Mouse (Mus musculus) brown adipose tissue, adult 24 weeks (tissue): Measurements from ENCODE around the gene Ispd. TPM values are rescaled to one million over a fixed set of nuclear protein-coding genes. Genes with fewer than 3 reads are reported as not detected.

Experiments
- H3K27ac ChIP-seq: fragments of 200-500 bp; replicated peaks from 2 replicates; pipeline ENCODE4 v1.5.1; 2012; ENCODE audit warnings: low read depth, mild to moderate bottlenecking, low read length
- H3K4me1 ChIP-seq: fragments of 200-500 bp; 2 replicates; pipeline ENCODE4 v1.6.1; 2012; ENCODE audit warnings: low read length, mixed read lengths; ENCODE audit not compliant: control insufficient read depth, insufficient read depth, insufficient read length
- H3K4me3 ChIP-seq: fragments of 200-500 bp; 2 replicates; pipeline ENCODE4 v1.5.1; 2012; ENCODE audit warnings: low read depth, mild to moderate bottlenecking, low read length, moderate library complexity; ENCODE audit not compliant: insufficient read depth
- polyA plus RNA-seq: library from polyadenylated mRNA; stranded (reverse); fragments of >200 nt; gene quantifications from 2 replicates; pipeline ENCODE4 v1.2.4, GENCODE M21; 2012; ENCODE audit not compliant: missing spikeins, insufficient read depth, insufficient read length

The Ispd gene
- polyA plus RNA-seq, 1 experiment: 1.9 TPM

DNA sequence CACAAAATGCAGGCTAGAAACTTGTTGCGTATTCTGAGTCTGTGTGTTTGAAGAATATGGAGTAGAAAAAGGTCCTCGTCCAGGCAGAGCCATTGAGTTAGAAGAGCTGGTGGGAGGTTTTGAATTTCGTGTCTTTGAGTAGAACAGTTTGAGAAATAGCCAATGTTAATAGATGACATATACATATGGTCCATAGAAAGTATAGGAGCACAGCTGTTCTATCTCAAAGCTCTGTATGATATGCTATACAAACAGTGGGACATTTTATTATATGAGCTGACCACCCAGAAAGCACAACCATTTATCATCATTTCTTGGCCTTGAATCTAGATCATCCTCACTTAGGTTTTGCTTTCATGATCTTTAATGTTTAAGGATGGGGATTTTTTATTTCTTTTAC is 116.3 kb downstream of the Ispd start:
- Histone ChIP-seq H3K27ac (no peak overlapping the region), H3K4me1 (no peaks in the 10 kb centered on the region), H3K4me3 (no peak overlapping the region)

DNA sequence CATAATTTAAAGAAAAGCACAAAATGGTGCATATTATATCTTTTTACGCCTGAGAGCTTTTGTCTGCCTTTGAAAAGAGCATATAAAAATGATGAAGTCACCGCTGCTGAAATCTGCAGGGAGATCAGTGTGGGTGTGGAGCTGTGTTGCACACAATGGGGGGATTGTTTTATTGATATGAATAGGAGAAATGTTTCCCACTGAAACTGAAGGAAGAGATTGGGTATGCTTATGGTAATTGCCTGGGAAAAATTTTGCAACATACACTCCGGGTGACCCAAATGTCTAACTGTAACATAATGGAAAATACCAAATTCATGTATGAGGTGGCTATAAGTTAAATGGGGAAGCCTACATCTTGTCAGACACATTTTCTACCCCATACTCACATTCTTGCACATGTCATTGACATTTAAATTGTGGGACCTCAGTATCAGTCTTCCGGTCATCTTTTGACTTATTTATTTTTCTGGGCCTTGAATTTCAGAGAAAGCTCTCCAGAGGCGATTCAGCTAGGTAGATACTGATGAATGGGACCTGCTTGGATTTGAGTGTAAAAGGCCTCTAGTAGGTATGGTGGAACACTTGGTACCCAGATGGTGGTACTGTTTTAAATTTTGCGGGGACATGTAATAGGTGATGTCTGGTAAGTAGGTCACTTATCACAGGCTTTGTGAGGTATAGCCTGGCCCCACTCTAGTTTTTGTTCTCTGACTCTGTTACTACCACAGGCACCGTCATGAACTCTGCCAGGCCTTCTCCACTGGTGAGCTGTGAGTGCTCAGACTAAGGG is 126.1 kb downstream of the Ispd start:
- H3K4me1 ChIP-seq: no peaks in the 10 kb centered on the region
- H3K27ac ChIP-seq: no peak overlapping the region; the same call in 1 of the 2 replicates
- no peak overlapping the region for H3K4me3 ChIP-seq

DNA sequence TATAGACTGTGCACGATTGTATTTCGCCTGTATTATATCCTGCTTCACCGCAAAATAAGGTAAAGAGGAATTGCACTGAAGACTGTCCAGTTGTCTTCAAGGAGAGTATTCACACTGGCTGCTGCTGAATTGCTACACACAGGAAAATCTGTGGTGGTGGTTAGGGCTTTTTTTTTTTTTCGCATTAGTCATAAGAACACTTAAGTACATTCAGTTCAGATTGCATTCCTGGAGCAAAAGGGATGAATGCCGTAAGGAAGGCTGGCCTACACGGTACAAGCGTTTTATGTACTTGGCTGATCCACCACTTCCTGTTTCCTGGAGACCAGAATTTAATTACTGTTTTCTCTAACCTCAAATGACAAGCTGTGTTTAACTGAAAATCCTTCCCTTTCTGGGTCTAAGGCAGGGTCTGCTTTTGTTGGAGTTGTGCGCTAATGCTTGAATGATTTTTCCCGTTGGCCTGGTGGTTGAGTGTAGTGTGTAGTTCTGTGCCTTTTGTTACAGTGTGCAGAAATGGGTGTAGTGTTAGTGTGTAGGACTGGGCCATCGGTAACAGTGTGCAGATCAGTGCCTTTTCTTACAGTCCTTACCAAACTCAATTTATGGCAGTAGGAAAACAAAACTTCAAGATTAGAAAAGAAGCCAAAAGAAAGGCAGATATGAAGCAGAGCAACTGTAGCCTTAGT is 128.8 kb downstream of the Ispd start:
- Histone ChIP-seq H3K27ac (no peak overlapping the region), H3K4me1 (no peaks in the 10 kb centered on the region), H3K4me3 (no peak overlapping the region)

DNA sequence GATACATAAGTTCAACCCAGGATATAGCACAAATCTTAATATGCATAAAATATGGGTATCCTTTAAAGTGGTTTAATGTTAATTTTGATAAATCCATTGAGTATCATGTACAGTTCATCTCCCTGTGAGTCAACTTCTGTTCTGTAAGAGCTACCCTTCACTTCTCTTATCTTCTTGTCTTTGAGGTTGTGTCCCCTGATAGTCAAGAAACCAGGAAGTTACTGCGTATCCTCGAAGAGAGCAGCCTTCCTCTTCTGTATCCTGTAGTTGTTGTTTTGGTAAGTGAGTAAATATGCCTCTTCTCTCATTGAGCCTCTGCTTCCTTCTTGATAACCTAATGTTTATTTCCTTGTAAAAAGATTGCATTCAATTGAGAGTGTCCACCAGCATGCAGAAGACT is 140.5 kb downstream of the Ispd start:
- Histone ChIP-seq H3K4me3 (no peak overlapping the region), H3K27ac (no peak overlapping the region), H3K4me1 (no peaks in the 10 kb centered on the region)

DNA sequence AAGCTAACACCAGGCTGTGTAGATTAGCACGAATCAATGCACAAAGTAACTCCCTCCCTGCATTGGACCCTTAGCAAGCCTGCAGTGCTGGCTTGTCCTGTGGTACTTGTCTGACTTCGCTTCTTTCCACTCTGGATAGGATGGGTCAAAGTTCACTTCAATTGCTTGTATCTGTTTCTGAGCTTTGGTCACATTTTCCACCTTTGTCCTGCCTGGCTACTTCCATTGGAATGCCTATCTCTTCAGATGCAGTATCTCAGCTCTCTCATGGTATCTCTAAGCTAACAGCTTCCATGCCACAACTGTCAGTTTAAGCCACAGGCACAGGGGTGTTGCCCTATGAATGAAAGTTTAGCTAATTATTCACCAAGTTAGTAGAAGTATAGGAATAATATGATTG is 142.3 kb downstream of the Ispd start:
- Histone ChIP-seq H3K4me3 (no peak overlapping the region), H3K27ac (no peak overlapping the region), H3K4me1 (no peaks in the 10 kb centered on the region)

DNA sequence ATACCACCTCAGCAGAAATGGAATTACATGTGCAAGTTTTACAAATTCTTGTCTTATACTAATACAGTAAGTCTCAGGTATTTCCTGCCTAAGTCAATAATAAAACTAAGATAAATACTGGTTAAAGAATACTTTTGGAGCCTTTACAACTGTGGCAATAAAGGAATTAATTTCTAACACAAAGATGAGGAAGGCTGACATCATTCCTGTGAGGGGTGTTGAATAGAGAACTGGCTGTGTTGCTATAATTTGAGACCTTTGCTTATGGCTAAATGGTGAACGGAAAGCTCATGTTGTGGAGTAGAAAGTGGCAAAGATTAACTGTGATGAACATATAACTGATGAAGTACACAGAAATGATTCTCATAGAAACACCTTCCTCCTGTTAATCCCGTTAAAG is 149.7 kb downstream of the Ispd start:
- H3K27ac ChIP-seq: no peak overlapping the region
- no peak overlapping the region for H3K4me3 ChIP-seq
- H3K4me1 ChIP-seq: no peaks in the 10 kb centered on the region

DNA sequence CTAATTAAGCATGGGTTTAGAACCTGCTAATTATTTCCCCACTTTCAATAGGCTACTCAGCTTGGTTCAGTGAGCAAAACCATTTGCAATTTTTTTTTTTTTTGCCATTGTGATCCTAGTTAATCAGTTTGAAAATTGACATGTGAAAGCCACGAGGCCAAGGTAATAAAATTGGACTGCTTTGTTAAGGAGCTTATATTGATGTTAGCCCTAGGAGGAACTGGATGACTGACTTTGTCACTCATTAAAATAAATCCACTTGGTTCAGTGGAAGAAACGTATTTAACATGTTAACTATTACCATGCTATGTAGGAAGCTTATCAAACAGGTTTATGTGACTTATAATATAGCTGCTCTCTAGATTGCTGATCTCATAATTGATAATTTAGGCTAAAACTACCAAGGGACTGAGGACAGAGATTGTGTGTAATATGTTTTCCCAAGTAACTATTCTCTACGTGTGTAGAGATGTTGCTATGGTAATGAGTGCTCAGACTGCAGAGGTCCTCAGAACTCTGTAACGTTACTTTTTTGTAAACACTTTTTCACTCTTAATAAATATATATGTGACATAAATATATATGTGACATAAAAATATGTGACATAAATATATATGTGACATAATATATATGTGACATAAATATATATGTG is 150.3 kb downstream of the Ispd start:
- Histone ChIP-seq H3K27ac (no peak overlapping the region), H3K4me1 (no peaks in the 10 kb centered on the region), H3K4me3 (no peak overlapping the region)

DNA sequence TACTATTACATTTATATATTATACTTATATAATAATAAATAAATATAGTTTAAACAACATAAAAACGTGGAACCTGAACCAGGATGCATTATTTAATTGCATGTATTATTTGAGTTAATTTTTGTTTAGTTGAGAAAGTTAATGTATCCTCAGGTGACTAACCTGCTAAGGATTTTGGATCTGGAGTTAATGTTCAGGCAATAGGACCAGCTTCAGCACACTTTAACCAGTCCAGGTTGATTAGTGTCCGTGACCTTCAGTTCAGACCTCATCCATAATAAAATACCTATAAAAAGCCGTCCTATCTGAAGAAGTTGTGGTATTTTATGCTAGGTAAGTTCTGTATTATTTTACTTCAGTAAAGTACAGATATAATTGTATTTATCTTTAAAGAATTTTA is 151.3 kb downstream of the Ispd start:
- no peak overlapping the region for H3K27ac ChIP-seq
- H3K4me3 ChIP-seq: no peak overlapping the region
- no peaks in the 10 kb centered on the region for H3K4me1 ChIP-seq

DNA sequence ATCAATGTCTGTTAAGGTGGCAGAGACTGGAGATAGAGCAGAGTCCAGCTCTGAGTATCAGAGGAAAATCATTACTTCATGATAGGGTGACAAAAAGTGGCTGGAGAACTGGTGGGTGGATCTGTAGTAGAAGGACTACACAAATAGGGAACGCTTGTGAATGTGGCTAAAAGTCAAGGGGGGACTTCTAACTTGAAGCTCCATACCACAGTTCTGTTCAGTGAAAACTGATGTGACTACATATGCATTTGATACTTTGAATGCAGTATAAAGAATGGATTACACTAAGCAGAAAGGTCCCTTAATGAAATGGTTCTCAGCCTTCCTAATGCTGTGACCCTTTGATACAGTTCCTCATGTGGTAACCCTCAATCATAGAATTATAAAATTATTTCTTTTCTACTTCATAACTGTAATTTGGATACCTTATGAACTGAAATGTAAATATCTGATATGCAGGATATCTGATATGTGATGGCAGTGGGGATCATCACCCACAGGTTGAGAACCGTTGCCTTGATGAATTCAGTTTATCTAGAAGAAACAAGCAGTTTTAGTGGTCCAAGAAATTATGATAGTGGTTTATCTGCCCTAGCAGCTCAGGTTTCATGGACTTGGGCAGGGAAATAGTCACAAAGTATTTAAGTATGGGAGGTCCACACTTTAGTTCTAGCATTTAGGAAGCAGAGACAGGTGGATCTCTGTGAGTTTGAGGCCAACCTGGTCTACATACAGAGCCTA is 152.1 kb downstream of the Ispd start:
- no peaks in the 10 kb centered on the region for H3K4me1 ChIP-seq
- no peak overlapping the region for H3K4me3 ChIP-seq
- no peak overlapping the region for H3K27ac ChIP-seq

DNA sequence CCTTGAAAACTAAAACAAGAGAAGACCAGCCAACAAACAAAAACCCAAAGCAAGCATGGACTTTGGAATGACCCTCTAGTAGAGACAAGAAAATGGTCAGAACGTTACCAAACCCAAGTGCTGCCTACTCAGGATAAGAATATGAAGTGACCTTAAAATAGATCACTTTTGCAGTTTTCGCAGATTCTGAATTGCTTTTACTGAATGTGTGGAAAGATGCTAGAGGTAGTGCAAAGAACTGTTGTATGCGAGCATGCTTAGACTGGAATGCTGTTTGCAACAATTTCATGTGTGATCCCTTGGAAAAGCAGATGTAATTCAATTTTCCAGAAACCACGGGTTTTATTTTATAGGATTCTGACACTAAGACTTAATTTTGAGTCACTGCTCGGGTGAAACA is 153.3 kb downstream of the Ispd start:
- no peaks in the 10 kb centered on the region for H3K4me1 ChIP-seq
- no peak overlapping the region for H3K4me3 ChIP-seq
- H3K27ac ChIP-seq: no peak overlapping the region

DNA sequence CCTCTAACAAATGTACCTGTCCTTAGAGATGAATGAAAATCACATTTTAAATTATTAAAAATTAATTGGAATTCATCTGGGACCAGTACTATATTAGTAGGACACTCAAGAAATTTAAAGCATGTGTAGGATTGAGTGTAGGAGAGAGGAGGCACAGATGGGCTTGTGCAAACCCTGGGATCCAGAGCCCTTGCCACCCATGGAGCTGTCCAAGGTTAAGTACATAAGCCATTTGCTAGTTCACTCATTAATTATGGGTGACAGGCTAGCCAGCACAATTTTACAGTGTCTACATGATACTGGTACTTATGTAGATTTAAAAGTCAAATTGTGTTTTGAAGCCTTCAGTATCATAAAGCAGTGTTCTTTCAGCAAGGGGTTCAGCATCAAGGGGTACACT is 164.1 kb downstream of the Ispd start:
- H3K4me1 ChIP-seq: no peaks in the 10 kb centered on the region; the same call in 1 of the 2 replicates
- H3K4me3 ChIP-seq: no peak overlapping the region
- H3K27ac ChIP-seq: no peak overlapping the region

DNA sequence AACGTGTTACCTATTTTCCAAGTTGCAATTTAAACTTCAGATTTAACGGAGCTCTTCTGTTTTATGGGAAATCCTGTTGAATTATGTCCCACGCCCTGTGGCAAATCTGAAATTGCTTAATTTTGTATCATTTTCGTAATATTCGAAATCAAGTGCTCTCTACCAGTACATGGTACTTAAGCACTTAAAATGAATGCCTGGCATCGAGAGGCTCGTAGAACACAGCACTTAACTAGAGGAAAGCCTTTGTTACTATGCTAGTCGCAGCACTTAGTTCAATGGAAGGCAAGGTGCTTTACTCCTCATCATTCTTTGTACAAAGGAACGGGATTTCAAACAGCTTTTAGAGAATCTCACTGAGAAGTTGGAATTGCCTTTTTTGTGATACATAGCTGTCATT is 168.2 kb downstream of the Ispd start:
- no peak overlapping the region for H3K4me3 ChIP-seq
- no peak overlapping the region for H3K27ac ChIP-seq
- H3K4me1 ChIP-seq: no peaks in the 10 kb centered on the region; the same call in 1 of the 2 replicates

DNA sequence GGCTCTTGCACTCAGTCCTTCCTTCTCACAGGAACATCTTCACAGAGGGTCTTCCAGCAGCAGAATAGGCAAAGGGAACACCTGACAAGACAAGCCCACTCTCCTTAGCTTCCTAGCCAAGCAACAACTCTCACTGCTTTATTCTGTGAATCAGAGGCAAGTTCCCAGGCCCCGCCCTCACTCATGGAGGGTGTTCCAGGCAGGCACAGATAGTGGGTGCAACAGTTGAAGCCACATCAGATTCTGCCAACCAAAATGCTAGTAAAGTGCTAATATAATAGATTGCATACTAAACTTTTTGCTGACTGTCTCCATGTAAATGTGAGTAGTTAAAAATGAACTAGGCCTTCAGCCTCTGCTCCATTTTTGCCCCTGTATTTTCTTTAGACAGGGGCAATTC is 173.4 kb downstream of the Ispd start:
- Histone ChIP-seq H3K4me1 (no peaks in the 10 kb centered on the region), H3K4me3 (no peak overlapping the region), H3K27ac (no peak overlapping the region)

DNA sequence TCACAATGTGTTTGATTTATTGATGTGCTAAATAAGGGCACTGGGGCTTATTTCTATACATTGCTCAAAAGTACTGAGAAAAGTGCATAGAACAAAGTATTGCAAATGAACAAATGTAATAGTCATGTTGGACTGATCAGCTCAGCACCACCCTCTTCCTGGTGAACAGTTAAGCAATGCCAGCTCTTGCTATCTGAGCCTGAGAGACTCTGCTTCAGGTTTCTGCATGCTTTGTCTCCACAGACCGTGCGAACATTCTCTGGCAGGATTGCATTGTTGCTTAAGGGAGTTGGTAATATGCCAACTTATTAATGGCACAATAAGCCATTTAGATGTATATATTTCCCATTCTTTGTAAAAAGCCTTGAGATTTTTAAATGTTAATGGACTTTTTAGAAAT is 182.9 kb downstream of the Ispd start:
- Histone ChIP-seq H3K4me3 (no peak overlapping the region), H3K4me1 (no peaks in the 10 kb centered on the region), H3K27ac (no peak overlapping the region)

DNA sequence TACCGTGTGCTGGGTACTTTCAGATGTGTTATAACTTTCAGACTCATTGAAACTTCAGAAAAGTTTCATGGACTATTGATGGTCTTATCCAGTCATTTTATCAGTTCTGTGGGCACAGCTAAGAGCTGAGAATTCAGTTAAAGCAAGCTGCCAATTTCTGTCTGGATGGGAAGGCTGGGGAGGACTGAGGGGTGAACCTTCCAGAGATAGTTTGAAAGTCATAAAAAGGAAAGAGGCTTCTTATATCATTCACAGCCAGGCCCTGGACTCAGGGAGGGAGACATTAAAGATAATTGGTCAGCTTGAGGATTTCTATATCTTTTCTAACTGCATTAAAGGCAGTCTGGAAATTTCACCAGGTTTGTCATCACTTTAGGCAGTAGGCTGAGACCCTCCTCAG is 185.7 kb downstream of the Ispd start:
- Histone ChIP-seq H3K27ac (no peak overlapping the region), H3K4me1 (no peaks in the 10 kb centered on the region), H3K4me3 (no peak overlapping the region)
